Mouse (Mus musculus): ENCODE measurements at regions not wholly inside any gene's neighbourhood (a gene's known extent, or its start where the extent isn't known, plus 50 kb on each side); places are given as distances from the start of the nearest gene placed in this dataset.

DNA sequence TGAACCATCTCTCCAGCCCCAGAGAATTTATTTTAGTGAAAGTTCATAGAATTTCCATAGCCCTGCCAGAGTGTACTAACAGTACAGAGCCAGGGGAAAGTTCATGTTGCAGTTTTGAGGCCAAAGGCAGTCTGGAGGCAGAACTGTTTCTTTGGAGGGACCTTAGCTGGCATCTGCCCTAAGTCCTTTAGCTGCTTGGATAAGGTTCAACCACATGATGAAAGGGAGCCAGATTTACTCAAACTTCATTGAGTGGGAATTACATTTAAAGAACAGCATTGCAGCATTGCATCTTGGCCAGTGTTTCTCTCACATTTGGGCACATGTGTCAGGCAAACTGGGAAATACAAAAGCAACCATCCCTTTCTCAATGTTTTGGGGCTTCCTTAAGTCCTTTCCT lies 584.3 kb upstream of the Lcorl start:
- Histone ChIP-seq H3K4me3 (replicated peaks; ENCODE audit: control insufficient read depth, low read depth, low read length) (no peak overlapping the region), H3K27ac (ENCODE audit: control insufficient read depth, insufficient read depth, low read depth, low read length, poor library complexity) (no peak overlapping the region), H3K4me1 (ENCODE audit: control insufficient read depth, insufficient read depth, low read length) (no peaks in the 10 kb centered on the region)
- TF ChIP-seq POLR2A (IDR thresholded peaks at IDR 0.05; ENCODE audit: borderline replicate concordance, control insufficient read depth, low read depth, low read length) (no peak), CTCF (IDR thresholded peaks at IDR 0.05; ENCODE audit: control insufficient read depth, insufficient read depth, low read length) (no peak)

DNA sequence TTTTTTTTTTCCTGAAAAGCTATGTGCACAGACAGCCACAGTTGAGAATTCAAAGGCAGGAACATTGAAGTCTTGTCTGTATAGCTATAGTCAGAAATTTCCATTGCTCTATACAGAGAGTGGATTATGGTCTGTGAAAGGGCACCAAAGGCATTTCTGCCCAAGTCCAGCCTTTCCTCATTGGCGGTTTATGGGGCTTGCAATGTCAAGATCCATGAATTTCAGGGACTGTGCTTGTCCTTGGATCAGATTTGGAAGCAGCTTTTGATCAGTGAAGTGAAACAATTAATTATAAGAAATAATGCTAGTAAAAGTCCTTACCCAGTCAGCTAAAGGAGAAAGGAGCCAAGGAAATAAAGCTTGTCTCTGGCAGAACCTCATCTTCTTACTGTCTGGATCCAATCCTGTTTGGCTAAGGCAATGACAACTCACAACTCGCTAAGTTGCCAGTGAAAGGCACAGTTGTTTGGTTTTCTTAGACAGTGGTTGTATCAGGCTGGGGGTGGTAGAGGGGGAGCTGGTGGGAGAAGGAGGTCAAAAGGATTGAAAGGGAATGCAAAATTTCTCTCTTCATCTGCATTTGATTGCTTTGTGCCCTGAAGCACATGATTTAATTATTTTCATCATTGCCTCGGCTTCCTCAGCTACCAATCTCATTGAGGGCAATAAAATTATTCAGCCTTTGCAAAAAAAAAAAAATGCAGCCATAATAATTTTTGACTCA lies 574.4 kb upstream of the Lcorl start:
- H3K4me1 ChIP-seq (ENCODE audit: control insufficient read depth, insufficient read depth, low read length): no peaks in the 10 kb centered on the region
- no peak for TF ChIP-seq CTCF (IDR thresholded peaks at IDR 0.05; ENCODE audit: control insufficient read depth, insufficient read depth, low read length)
- no peak for TF ChIP-seq POLR2A (IDR thresholded peaks at IDR 0.05; ENCODE audit: borderline replicate concordance, control insufficient read depth, low read depth, low read length)
- no peak overlapping the region for H3K4me3 ChIP-seq (replicated peaks; ENCODE audit: control insufficient read depth, low read depth, low read length)
- H3K27ac ChIP-seq (ENCODE audit: control insufficient read depth, insufficient read depth, low read depth, low read length, poor library complexity): no peak overlapping the region
- 73% methylated on average over 3 of the region's 3 CpGs for WGBS

DNA sequence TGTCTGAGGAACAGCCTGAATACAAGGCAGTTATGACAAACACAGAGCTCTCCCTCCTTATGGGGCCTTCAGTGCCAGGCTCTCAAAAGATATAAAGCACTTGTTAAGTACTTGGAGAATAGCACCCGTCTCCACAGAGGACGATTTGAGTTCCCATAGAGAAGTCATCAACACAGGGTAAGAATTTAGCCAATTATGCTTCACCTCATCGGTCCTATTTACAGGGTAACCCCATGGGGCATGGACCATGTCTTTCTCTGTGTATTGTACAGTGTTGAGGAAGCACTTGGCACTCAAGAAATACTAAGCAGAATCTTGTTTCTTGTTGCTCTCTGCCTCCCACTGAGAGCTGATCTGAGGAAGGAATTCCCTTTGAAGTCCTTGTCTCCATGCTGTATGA lies 565.3 kb upstream of the Lcorl start:
- H3K27ac ChIP-seq (ENCODE audit: control insufficient read depth, insufficient read depth, low read depth, low read length, poor library complexity): no peak overlapping the region
- no peak overlapping the region for H3K4me3 ChIP-seq (replicated peaks; ENCODE audit: control insufficient read depth, low read depth, low read length)
- WGBS: 68% methylated on average over 3 of the region's 3 CpGs
- H3K4me1 ChIP-seq (ENCODE audit: control insufficient read depth, insufficient read depth, low read length): no peaks in the 10 kb centered on the region
- TF ChIP-seq CTCF (IDR thresholded peaks at IDR 0.05; ENCODE audit: control insufficient read depth, insufficient read depth, low read length): no peak
- no peak for TF ChIP-seq POLR2A (IDR thresholded peaks at IDR 0.05; ENCODE audit: borderline replicate concordance, control insufficient read depth, low read depth, low read length)

DNA sequence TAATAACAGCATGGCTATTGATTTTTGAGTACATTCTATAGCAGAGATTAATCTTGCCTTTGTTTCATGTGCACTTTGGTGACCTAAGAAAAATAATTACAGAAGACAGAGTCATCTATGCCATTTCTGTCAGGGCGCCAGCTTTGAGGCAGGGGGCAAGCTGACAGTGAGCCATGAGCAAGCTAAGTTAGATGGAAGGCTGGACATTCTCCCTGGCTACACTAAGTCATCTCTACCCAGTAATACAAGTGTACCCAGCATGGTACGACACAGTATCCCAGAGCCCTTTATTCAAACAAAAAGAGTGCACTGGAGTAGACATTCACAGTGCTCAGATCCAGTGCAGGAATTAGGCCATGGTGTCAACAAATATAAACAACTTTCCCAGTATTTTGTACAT lies 549.6 kb upstream of the Lcorl start:
- TF ChIP-seq CTCF (IDR thresholded peaks at IDR 0.05; ENCODE audit: control insufficient read depth, insufficient read depth, low read length): no peak
- no peak for TF ChIP-seq POLR2A (IDR thresholded peaks at IDR 0.05; ENCODE audit: borderline replicate concordance, control insufficient read depth, low read depth, low read length)
- WGBS: 79% methylated on average over 2 of the region's 2 CpGs
- H3K27ac ChIP-seq (ENCODE audit: control insufficient read depth, insufficient read depth, low read depth, low read length, poor library complexity): no peak overlapping the region
- H3K4me1 ChIP-seq (ENCODE audit: control insufficient read depth, insufficient read depth, low read length): no peaks in the 10 kb centered on the region
- no peak overlapping the region for H3K4me3 ChIP-seq (replicated peaks; ENCODE audit: control insufficient read depth, low read depth, low read length)

DNA sequence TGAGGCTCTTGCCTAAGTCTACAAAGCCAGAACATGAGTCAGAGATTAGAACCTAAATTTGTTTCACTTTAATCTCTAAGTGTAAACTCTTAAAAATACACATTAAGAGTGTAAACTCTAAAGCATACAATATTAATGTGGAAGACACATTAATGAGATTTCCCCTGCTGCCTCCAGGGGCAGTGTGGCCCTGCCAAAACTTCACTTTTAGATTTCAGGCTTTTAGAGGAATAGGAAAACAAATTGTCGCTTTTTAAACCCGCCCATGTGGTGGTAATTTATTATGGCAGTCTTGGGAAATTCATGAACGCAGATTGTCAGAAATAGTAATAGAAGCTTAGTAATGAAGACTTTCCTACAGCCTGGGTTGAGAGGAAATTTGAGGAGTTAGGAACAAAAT lies 549.0 kb upstream of the Lcorl start:
- Histone ChIP-seq H3K27ac (ENCODE audit: control insufficient read depth, insufficient read depth, low read depth, low read length, poor library complexity) (no peak overlapping the region), H3K4me3 (replicated peaks; ENCODE audit: control insufficient read depth, low read depth, low read length) (no peak overlapping the region), H3K4me1 (ENCODE audit: control insufficient read depth, insufficient read depth, low read length) (no peaks in the 10 kb centered on the region)
- WGBS: 10% methylated on average over 3 of the region's 3 CpGs
- TF ChIP-seq POLR2A (IDR thresholded peaks at IDR 0.05; ENCODE audit: borderline replicate concordance, control insufficient read depth, low read depth, low read length) (no peak), CTCF (IDR thresholded peaks at IDR 0.05; ENCODE audit: control insufficient read depth, insufficient read depth, low read length) (no peak)

DNA sequence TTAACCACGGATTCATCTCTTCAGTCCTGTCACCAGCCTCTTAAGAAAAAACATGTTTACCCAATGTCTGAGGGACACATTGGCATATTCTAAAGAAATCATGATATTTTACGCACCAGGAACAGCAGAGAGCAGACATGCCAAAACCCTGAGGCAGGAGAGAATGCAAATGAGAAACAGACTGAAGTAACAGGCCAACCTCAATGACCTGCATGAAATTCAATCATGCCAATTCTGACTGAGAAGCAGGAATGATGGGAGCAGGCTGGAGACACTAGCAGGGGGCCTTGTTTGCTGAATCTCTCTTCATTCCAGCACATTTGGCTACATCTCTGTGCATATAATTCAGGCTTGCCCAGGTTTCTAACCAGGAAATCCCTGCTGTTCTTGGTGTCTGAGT lies 529.2 kb upstream of the Lcorl start:
- WGBS: 71% methylated on average over 2 of the region's 2 CpGs
- H3K27ac ChIP-seq (ENCODE audit: control insufficient read depth, insufficient read depth, low read depth, low read length, poor library complexity): no peak overlapping the region
- H3K4me1 ChIP-seq (ENCODE audit: control insufficient read depth, insufficient read depth, low read length): no peaks in the 10 kb centered on the region
- no peak overlapping the region for H3K4me3 ChIP-seq (replicated peaks; ENCODE audit: control insufficient read depth, low read depth, low read length)
- TF ChIP-seq POLR2A (IDR thresholded peaks at IDR 0.05; ENCODE audit: borderline replicate concordance, control insufficient read depth, low read depth, low read length) (no peak), CTCF (IDR thresholded peaks at IDR 0.05; ENCODE audit: control insufficient read depth, insufficient read depth, low read length) (no peak)

DNA sequence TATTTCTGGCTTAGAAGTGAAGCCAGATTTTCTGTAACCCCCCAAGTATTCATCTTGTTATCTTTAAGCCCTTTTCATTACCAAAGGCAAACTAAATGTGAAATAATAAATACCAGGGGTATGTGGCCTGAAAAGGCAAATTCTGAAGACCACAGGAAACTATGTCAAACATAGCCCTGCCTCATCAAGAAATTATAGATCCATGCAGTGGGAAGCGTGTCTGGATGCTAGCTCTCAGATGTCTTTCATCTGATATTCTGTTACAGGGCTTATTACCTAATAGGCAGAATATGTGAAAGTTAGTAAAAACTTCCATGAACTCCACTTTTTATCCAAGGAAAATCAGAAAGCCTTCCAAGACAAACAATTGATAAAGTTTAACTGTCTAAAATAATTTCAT lies 509.9 kb upstream of the Lcorl start:
- TF ChIP-seq POLR2A (IDR thresholded peaks at IDR 0.05; ENCODE audit: borderline replicate concordance, control insufficient read depth, low read depth, low read length) (no peak), CTCF (IDR thresholded peaks at IDR 0.05; ENCODE audit: control insufficient read depth, insufficient read depth, low read length) (no peak)
- H3K27ac ChIP-seq (ENCODE audit: control insufficient read depth, insufficient read depth, low read depth, low read length, poor library complexity): no peak overlapping the region
- 57% methylated on average over 1 of the region's 1 CpGs for WGBS
- H3K4me1 ChIP-seq (ENCODE audit: control insufficient read depth, insufficient read depth, low read length): no peaks in the 10 kb centered on the region
- no peak overlapping the region for H3K4me3 ChIP-seq (replicated peaks; ENCODE audit: control insufficient read depth, low read depth, low read length)

DNA sequence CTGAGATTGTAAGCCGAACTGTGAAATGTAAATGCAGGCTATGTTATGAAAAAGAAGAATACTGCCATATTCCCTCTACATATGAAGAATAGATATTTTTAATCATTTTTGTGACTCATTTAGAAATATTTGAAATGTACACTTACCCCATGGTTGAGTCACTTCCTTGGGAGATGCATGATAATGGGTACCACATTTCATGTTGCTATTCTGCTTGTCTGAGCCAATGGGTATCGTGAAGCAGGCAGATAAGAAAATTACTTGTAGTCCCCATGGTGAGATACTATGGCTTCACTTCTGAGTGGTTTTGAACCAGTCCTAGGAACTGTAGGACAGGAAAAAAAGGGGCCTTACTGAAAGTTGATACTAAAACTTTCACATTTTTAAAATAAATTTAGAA lies 506.2 kb upstream of the Lcorl start:
- no peaks in the 10 kb centered on the region for H3K4me1 ChIP-seq (ENCODE audit: control insufficient read depth, insufficient read depth, low read length)
- no peak overlapping the region for H3K4me3 ChIP-seq (replicated peaks; ENCODE audit: control insufficient read depth, low read depth, low read length)
- WGBS: 82% methylated on average over 2 of the region's 2 CpGs
- TF ChIP-seq CTCF (IDR thresholded peaks at IDR 0.05; ENCODE audit: control insufficient read depth, insufficient read depth, low read length) (no peak), POLR2A (IDR thresholded peaks at IDR 0.05; ENCODE audit: borderline replicate concordance, control insufficient read depth, low read depth, low read length) (no peak)
- H3K27ac ChIP-seq (ENCODE audit: control insufficient read depth, insufficient read depth, low read depth, low read length, poor library complexity): no peak overlapping the region

DNA sequence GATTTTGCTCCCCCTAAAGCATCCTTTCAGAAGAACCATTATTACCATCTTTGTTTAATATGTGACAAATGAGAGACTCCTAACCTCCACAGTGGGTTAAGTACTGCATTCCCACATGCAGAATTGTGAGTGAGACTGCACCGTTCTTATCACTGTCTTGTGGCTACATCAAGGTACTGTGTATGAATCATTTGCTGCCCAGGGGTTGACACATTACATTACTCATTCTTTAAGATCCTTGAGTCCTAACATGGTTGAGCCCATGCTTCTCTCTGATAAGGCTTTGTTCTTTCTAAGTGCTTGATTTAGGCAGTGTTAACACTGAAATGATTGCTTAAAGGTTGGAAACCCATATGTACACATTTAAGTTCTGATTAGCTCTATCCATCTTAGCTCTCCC lies 504.2 kb upstream of the Lcorl start:
- no peaks in the 10 kb centered on the region for H3K4me1 ChIP-seq (ENCODE audit: control insufficient read depth, insufficient read depth, low read length)
- TF ChIP-seq POLR2A (IDR thresholded peaks at IDR 0.05; ENCODE audit: borderline replicate concordance, control insufficient read depth, low read depth, low read length) (no peak), CTCF (IDR thresholded peaks at IDR 0.05; ENCODE audit: control insufficient read depth, insufficient read depth, low read length) (no peak)
- no peak overlapping the region for H3K4me3 ChIP-seq (replicated peaks; ENCODE audit: control insufficient read depth, low read depth, low read length)
- 72% methylated on average over 1 of the region's 1 CpGs for WGBS
- H3K27ac ChIP-seq (ENCODE audit: control insufficient read depth, insufficient read depth, low read depth, low read length, poor library complexity): no peak overlapping the region

All from bone marrow, adult 2 months (tissue).